Mouse (Mus musculus) G1E (cell line): ENCODE measurements around the gene Sp7.

Experiments used
- CTCF ChIP-seq: IDR thresholded peaks from 2 replicates; pipeline ENCODE4 v1.5.1; 2012; ENCODE audit warnings: low read depth, low read length, inconsistent platforms, mixed read lengths
- GATA1 ChIP-seq: IDR thresholded peaks from 2 replicates; pipeline ENCODE4 v1.6.1; 2012; ENCODE audit warnings: borderline replicate concordance, low read length, inconsistent platforms, mixed read lengths
- GATA2 ChIP-seq: IDR thresholded peaks from 2 replicates; pipeline ENCODE4 v1.6.1; 2012; ENCODE audit warnings: low read depth, low read length, inconsistent platforms, borderline replicate concordance
- POLR2AphosphoS5 ChIP-seq: IDR thresholded peaks from 2 replicates; pipeline ENCODE4 v1.6.1; 2012; ENCODE audit warnings: low read depth, low read length, inconsistent platforms; ENCODE audit not compliant: insufficient replicate concordance
- TAL1 ChIP-seq: conservative IDR thresholded peaks from 2 replicates; pipeline ENCODE4 v1.6.1; 2012; ENCODE audit warnings: low read depth, low read length, inconsistent platforms, mixed read lengths

DNA sequence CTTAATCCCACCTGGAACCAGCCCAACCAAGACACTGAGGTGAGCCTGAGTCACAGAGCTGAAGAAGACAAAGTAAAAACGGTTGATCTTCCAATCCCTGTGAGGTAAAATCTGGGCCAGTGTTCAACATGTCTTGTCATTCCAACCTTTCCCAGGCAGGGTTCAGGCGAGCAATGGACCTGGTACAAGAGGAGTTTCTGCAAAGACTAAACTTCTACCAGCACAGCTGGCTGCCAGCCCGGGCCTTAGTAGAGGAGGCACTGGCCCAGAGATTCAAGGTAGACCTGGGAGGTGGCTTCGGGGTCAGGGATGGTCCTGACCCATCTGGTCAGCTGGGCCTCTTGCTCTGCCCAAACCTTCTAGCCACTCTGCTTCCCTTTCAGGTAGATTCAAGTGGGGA, 30.0 kb downstream of the Sp7 start:
- no peak for TF ChIP-seq POLR2AphosphoS5
- TF ChIP-seq GATA2: no peak
- no peak for TF ChIP-seq CTCF
- no peak for TF ChIP-seq TAL1
- TF ChIP-seq GATA1: no peak
